Mouse (Mus musculus) hindbrain, embryonic 16.5 days (tissue): ENCODE measurements at regions not wholly inside any gene's neighbourhood (a gene's known extent, or its start where the extent isn't known, plus 50 kb on each side); places are given as distances from the start of the nearest gene placed in this dataset.

Source experiments
- ATAC-seq: fragments of 200-750 bp; cut with Nextera tagmentation; 2 replicates; pipeline ENCODE4 v1.8.0; 2017; ENCODE audit warnings: moderate TSS enrichment, moderate library complexity
- H3K27ac ChIP-seq: fragments of 300-500 bp; sonication (generic); 2 replicates; pipeline ENCODE4 v1.5.1; 2014; ENCODE audit warnings: low read depth, mild to moderate bottlenecking, control low read depth, low read length, moderate library complexity
- H3K27me3 ChIP-seq: fragments of 300-500 bp; sonication (generic); replicated peaks from 2 replicates; pipeline ENCODE4 v1.6.1; 2014; ENCODE audit warnings: low read length; ENCODE audit not compliant: control insufficient read depth, insufficient read depth
- H3K36me3 ChIP-seq: fragments of 300-500 bp; sonication (generic); 2 replicates; pipeline ENCODE4 v1.6.1; 2014; ENCODE audit warnings: mild to moderate bottlenecking, low read length, moderate library complexity, mixed read lengths; ENCODE audit not compliant: control insufficient read depth, insufficient read depth
- H3K4me1 ChIP-seq: fragments of 300-500 bp; sonication (generic); 2 replicates; pipeline ENCODE4 v1.6.1; 2014; ENCODE audit warnings: low read depth, low read length; ENCODE audit not compliant: control insufficient read depth, insufficient read depth
- H3K4me2 ChIP-seq: fragments of 300-500 bp; sonication (generic); 2 replicates; pipeline ENCODE4 v1.6.1; 2014; ENCODE audit warnings: mild to moderate bottlenecking, low read length, control low read depth, moderate library complexity
- H3K4me3 ChIP-seq: fragments of 300-500 bp; sonication (generic); 2 replicates; pipeline ENCODE4 v1.5.1; 2014; ENCODE audit warnings: mild to moderate bottlenecking, low read length, control low read depth, moderate library complexity
- H3K9ac ChIP-seq: fragments of 300-500 bp; sonication (generic); 2 replicates; pipeline ENCODE4 v1.6.1; 2014; ENCODE audit warnings: low read depth, mild to moderate bottlenecking, control low read depth, low read length, moderate library complexity
- H3K9me3 ChIP-seq: fragments of 300-500 bp; sonication (generic); 2 replicates; pipeline ENCODE4 v1.6.1; 2014; ENCODE audit warnings: mild to moderate bottlenecking, low read length, moderate library complexity; ENCODE audit not compliant: control insufficient read depth
- WGBS: fragments of 180-500 bp; shearing (Covaris S2); extraction: QIAGEN DNeasy Blood & Tissue Kit; methylation state at CpG from one replicate; pipeline ENCODE4 v1.1.7; 2014; 5-methylcytosine and 5-hydroxymethylcytosine counted together

- WGBS: 88% methylated on average over 7 of the region's 7 CpGs
- Histone ChIP-seq H3K4me3 (no peak overlapping the region), H3K36me3 (no peaks in the 10 kb centered on the region), H3K9ac (no peak overlapping the region), H3K4me2 (no peak overlapping the region), H3K27ac (no peak overlapping the region), H3K4me1 (peaks cover 2% of the 10 kb centered on the region), H3K27me3 (no peaks in the 10 kb centered on the region), H3K9me3 (no peaks in the 10 kb centered on the region)
- ATAC-seq: no peak
Measured at GRCm38 (mm10) chr10:66857330-66857729, 238.6 kb upstream of the Jmjd1c start.

- no peaks in the 10 kb centered on the region for H3K27me3 ChIP-seq
- WGBS: 77% methylated on average over 1 of the region's 1 CpGs
- H3K4me3 ChIP-seq: no peak overlapping the region
- H3K36me3 ChIP-seq: no peaks in the 10 kb centered on the region
- no peaks in the 10 kb centered on the region for H3K9me3 ChIP-seq
- H3K9ac ChIP-seq: no peak overlapping the region
- H3K4me2 ChIP-seq: no peak overlapping the region
- ATAC-seq: peak; percentile 37; the same call in 1 of the 2 replicates
- no peaks in the 10 kb centered on the region for H3K4me1 ChIP-seq
- H3K27ac ChIP-seq: no peak overlapping the region
Measured at GRCm38 (mm10) chr10:66861421-66861820, 234.5 kb upstream of the Jmjd1c start.

- ATAC-seq: no peak
- H3K27me3 ChIP-seq: no peaks in the 10 kb centered on the region
- 68% methylated on average over 14 of the region's 14 CpGs for WGBS
- no peak overlapping the region for H3K4me3 ChIP-seq
- no peak overlapping the region for H3K4me2 ChIP-seq
- no peaks in the 10 kb centered on the region for H3K4me1 ChIP-seq
- no peaks in the 10 kb centered on the region for H3K9me3 ChIP-seq
- no peak overlapping the region for H3K27ac ChIP-seq
- no peaks in the 10 kb centered on the region for H3K36me3 ChIP-seq
- no peak overlapping the region for H3K9ac ChIP-seq
Measured at GRCm38 (mm10) chr10:66864161-66864862, 231.6 kb upstream of the Jmjd1c start.

GRCm38 (mm10) chr10:66865010-66865582 lies 230.8 kb upstream of the Jmjd1c start:
- ATAC-seq: no peak
- no peaks in the 10 kb centered on the region for H3K4me1 ChIP-seq
- 86% methylated on average over 10 of the region's 10 CpGs for WGBS

GRCm38 (mm10) chr10:66871133-66871664 lies 224.7 kb upstream of the Jmjd1c start:
- no peak for ATAC-seq
- WGBS: 90% methylated on average over 2 of the region's 4 CpGs
- Histone ChIP-seq H3K9me3 (no peaks in the 10 kb centered on the region), H3K4me2 (no peak overlapping the region), H3K4me3 (no peak overlapping the region), H3K27ac (no peak overlapping the region), H3K9ac (no peak overlapping the region), H3K27me3 (no peaks in the 10 kb centered on the region), H3K36me3 (no peaks in the 10 kb centered on the region), H3K4me1 (no peaks in the 10 kb centered on the region)

More at GRCm38 (mm10) chr10:66865010-66865582, 230.8 kb upstream of the Jmjd1c start:
- Histone ChIP-seq H3K27ac (no peak overlapping the region), H3K9ac (no peak overlapping the region), H3K27me3 (no peaks in the 10 kb centered on the region), H3K4me3 (no peak overlapping the region), H3K9me3 (no peaks in the 10 kb centered on the region), H3K4me2 (no peak overlapping the region), H3K36me3 (no peaks in the 10 kb centered on the region)

- ATAC-seq: no peak
Measured at GRCm38 (mm10) chr10:66871673-66872072, 224.3 kb upstream of the Jmjd1c start.

GRCm38 (mm10) chr10:66873468-66873867 lies 222.5 kb upstream of the Jmjd1c start:
- Histone ChIP-seq H3K4me1 (no peaks in the 10 kb centered on the region), H3K27ac (no peak overlapping the region), H3K9me3 (no peaks in the 10 kb centered on the region), H3K4me2 (no peak overlapping the region), H3K36me3 (no peaks in the 10 kb centered on the region), H3K9ac (no peak overlapping the region), H3K27me3 (no peaks in the 10 kb centered on the region), H3K4me3 (no peak overlapping the region)
- ATAC-seq: no peak
- WGBS: 88% methylated on average over 4 of the region's 4 CpGs

More at GRCm38 (mm10) chr10:66871673-66872072, 224.3 kb upstream of the Jmjd1c start:
- H3K27me3 ChIP-seq: no peaks in the 10 kb centered on the region
- no peaks in the 10 kb centered on the region for H3K4me1 ChIP-seq
- WGBS: 78% methylated on average over 1 of the region's 1 CpGs
- no peaks in the 10 kb centered on the region for H3K36me3 ChIP-seq
- no peaks in the 10 kb centered on the region for H3K9me3 ChIP-seq
- no peak overlapping the region for H3K9ac ChIP-seq
- H3K4me3 ChIP-seq: no peak overlapping the region
- H3K27ac ChIP-seq: no peak overlapping the region
- H3K4me2 ChIP-seq: no peak overlapping the region

- no peak for ATAC-seq
- 75% methylated on average over 8 of the region's 8 CpGs for WGBS
- H3K36me3 ChIP-seq: no peaks in the 10 kb centered on the region
- H3K4me2 ChIP-seq: no peak overlapping the region
- no peak overlapping the region for H3K27ac ChIP-seq
- H3K9ac ChIP-seq: no peak overlapping the region
- H3K4me3 ChIP-seq: no peak overlapping the region
- no peaks in the 10 kb centered on the region for H3K9me3 ChIP-seq
- no peaks in the 10 kb centered on the region for H3K4me1 ChIP-seq
- no peaks in the 10 kb centered on the region for H3K27me3 ChIP-seq
Measured at GRCm38 (mm10) chr10:66879071-66879470, 216.9 kb upstream of the Jmjd1c start.

GRCm38 (mm10) chr10:66882825-66883224 lies 213.1 kb upstream of the Jmjd1c start:
- H3K27me3 ChIP-seq: no peaks in the 10 kb centered on the region
- H3K36me3 ChIP-seq: no peaks in the 10 kb centered on the region
- H3K9ac ChIP-seq: no peak overlapping the region
- H3K4me1 ChIP-seq: no peaks in the 10 kb centered on the region
- ATAC-seq: no peak
- no peak overlapping the region for H3K4me3 ChIP-seq
- no peaks in the 10 kb centered on the region for H3K9me3 ChIP-seq
- H3K27ac ChIP-seq: no peak overlapping the region
- 89% methylated on average over 5 of the region's 5 CpGs for WGBS
- H3K4me2 ChIP-seq: no peak overlapping the region
